Mouse (Mus musculus) kidney, adult 2 months (tissue): ENCODE measurements around the gene Dnm2.

Experiments
- CTCF ChIP-seq: fragments of 200-500 bp; conservative IDR thresholded peaks from 2 replicates; pipeline ENCODE4 v1.5.1; 2011; ENCODE audit warnings: low read depth, mild to moderate bottlenecking, control low read depth, low read length, moderate library complexity, mixed read lengths; ENCODE audit not compliant: insufficient read depth, insufficient read length
- POLR2A ChIP-seq: fragments of 200-500 bp; IDR thresholded peaks from one replicate; pipeline ENCODE4 v1.6.1; 2011; ENCODE audit warnings: low read depth, low read length, control low read depth

DNA sequence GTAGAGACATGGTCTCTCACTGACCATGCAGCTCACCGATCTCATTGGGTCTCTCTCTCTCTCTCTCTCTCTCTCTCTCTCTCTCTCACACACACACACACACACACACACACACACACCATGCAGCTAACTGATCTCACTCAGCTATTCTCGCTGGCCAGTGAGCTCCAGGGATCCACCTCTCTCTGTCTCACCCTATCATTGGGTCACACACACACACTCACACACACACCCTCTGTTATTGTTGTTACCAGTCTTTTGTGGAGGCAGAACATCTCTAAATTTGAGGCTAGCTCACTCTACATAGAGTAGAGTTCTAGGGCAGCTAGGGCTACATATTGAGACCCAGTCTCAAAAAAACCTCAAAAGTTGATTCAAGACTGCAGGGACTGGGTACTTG is 1.8 kb downstream of the Dnm2 start:
- TF ChIP-seq CTCF (no peak), POLR2A (no peak)
